Mouse (Mus musculus): ENCODE data around the gene Tmem221. TPM values are rescaled to one million over a fixed set of nuclear protein-coding genes. Genes with fewer than 3 reads are reported as not detected.

Tmem221 gene
- polyA plus RNA-seq, 1 experiment from 2014 or later = 19.1 TPM

DNA sequence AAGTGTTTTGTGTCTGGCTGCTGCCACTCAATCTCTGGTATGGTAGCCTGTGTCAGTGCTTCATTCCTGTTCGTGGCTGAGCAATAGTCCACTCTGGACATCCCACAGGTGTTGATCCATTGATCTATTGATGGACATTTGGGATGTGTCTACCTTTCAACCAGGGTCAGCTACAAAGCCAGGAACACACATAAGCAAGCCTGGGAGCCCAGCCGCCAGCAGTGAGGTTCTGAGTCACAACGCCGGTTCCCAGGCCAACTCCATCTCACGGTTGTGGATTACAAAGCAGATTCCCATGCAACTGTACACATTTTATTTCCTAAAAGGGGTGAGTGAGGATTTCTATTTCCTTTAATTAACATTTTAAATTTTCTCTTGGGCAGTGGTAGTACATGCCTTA, 2.1 kb upstream of the Tmem221 start:
- Histone ChIP-seq H3K4me3 (replicated peaks; ENCODE audit: low read depth, low read length) (no peak overlapping the region), H3K27me3 (ENCODE audit: insufficient read depth, low read length) (peaks cover 12% of the 10 kb centered on the region; the same call in 1 of the 2 replicates), H3K36me3 (ENCODE audit: insufficient read depth, low read length) (no peaks in the 10 kb centered on the region), H3K27ac (no peak overlapping the region), H3K4me1 (replicated peaks; ENCODE audit: insufficient read depth, low read length) (peaks cover 4% of the 10 kb centered on the region; the same call in 1 of the 2 replicates), H3K4me2 (ENCODE audit: low read length) (no peak overlapping the region), H3K9me3 (replicated peaks; ENCODE audit: low read length) (no peaks in the 10 kb centered on the region), H3K9ac (ENCODE audit: low read depth, low read length) (no peak overlapping the region)
- DNase-seq (ENCODE audit: low spot score) (no peak), ATAC-seq (replicated peaks; ENCODE audit: low FRiP score, low read depth) (no peak)
- TF ChIP-seq CTCF (IDR thresholded peaks at IDR 0.05; ENCODE audit: low read depth) = no peak
- 87% methylated on average over 5 of the region's 5 CpGs for WGBS

DNA sequence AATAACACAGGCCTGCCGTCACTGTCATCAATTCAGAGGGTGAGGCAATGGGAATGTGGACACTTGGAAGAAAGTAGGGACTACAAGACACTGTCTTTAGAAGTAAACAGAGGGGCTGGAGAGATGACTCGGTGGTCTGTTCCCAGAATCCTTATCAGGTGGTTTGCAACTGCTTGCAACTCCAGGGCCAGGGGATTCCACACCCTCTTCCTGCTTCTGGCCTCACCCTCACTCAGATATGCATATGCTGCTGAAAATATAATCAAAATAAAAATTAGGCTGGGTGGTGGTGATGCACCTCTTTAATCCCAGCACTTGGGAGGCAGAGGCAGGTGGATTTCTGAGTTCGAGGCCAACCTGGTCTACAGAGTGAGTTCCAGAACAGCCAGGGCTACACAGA, 1.4 kb upstream of the Tmem221 start:
- TF ChIP-seq CTCF (IDR thresholded peaks at IDR 0.05; ENCODE audit: low read depth) = no peak
- WGBS = 73% methylated on average over 3 of the region's 3 CpGs
- Histone ChIP-seq H3K27ac (no peak overlapping the region), H3K9me3 (replicated peaks; ENCODE audit: low read length) (no peaks in the 10 kb centered on the region), H3K4me3 (replicated peaks; ENCODE audit: low read depth, low read length) (no peak overlapping the region), H3K9ac (ENCODE audit: low read depth, low read length) (no peak overlapping the region), H3K36me3 (ENCODE audit: insufficient read depth, low read length) (no peaks in the 10 kb centered on the region), H3K4me1 (replicated peaks; ENCODE audit: insufficient read depth, low read length) (peaks cover 4% of the 10 kb centered on the region; the same call in 1 of the 2 replicates), H3K27me3 (ENCODE audit: insufficient read depth, low read length) (peaks cover 12% of the 10 kb centered on the region; the same call in 1 of the 2 replicates), H3K4me2 (ENCODE audit: low read length) (no peak overlapping the region)
- ATAC-seq (replicated peaks; ENCODE audit: low FRiP score, low read depth) = no peak
- DNase-seq (ENCODE audit: low spot score) = no peak

DNA sequence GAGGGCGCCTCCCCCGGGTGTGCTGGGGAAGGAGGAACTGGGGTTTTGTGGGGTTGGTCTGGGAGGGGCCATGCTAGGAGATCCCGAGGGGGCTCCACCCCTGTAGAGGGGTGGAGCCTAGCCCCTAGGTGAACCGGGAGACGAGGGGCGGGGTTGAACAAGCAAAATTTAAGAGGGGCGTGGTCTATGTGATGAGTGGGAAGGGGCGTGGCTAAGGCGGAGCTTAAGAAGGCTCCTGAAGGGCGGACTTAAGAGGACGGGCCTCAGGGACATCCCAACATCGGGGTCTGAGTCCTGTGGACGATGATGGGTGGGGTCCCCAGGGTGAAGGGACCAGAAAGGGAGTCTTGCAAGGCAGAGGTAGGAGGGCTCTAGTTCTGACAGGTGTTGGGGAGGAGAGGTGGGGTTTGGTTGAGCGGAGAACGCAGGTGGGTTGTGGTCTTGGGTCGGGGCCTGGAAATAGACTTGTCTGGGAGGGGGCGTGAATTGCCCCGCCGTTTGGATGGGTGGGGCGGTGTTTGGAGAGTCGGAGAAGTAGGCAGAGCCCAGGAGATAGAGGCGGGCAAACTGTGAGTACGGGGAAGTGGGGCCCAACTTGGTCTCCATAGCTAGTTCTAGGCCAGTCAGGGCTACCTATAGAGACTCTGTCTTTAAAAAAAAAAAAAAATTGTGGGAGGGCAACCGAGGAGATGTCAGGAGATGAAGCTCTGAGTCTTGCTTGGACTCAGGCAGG, 453 bp upstream of the Tmem221 start:
- 2% methylated on average over 24 of the region's 24 CpGs for WGBS
- peak; percentile 17; the same call in 1 of the 2 replicates for TF ChIP-seq CTCF (IDR thresholded peaks at IDR 0.05; ENCODE audit: low read depth)
- peak; percentile 94 for DNase-seq (ENCODE audit: low spot score)
- Histone ChIP-seq H3K9ac (ENCODE audit: low read depth, low read length) (peak overlapping the region; percentile 61; the same call in 1 of the 2 replicates), H3K4me2 (ENCODE audit: low read length) (peak overlapping the region; percentile 84), H3K4me1 (replicated peaks; ENCODE audit: insufficient read depth, low read length) (peaks cover 4% of the 10 kb centered on the region; the same call in 1 of the 2 replicates), H3K4me3 (replicated peaks; ENCODE audit: low read depth, low read length) (peak overlapping the region; percentile 52), H3K27me3 (ENCODE audit: insufficient read depth, low read length) (peaks cover 12% of the 10 kb centered on the region; the same call in 1 of the 2 replicates), H3K36me3 (ENCODE audit: insufficient read depth, low read length) (no peaks in the 10 kb centered on the region), H3K27ac (no peak overlapping the region), H3K9me3 (replicated peaks; ENCODE audit: low read length) (no peaks in the 10 kb centered on the region)
- ATAC-seq (replicated peaks; ENCODE audit: low FRiP score, low read depth) = peak; percentile 65

DNA sequence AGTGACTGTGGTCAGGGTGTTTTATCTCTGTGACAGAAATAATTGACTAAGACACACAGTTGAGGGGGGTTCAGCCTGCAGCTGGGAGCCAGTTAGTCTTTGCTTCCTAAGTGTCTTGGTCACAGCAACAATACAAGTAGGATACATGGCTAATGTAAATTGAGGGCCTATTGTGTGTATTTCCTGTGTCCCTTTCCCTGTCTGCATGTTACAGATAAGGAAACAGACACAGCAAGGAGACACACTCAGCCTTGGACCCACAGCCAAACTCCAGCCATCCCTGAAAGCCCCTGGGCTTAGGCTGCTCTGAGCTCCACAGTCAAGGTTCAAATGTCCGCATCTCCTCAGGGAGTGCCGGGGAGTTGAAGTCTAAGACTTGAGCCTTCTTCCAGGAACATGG, 4.0 kb downstream of the Tmem221 start:
- 75% methylated on average over 2 of the region's 2 CpGs for WGBS
- no peak overlapping the region for H3K4me2 ChIP-seq (ENCODE audit: low read length)
- H3K9me3 ChIP-seq (replicated peaks; ENCODE audit: low read length) = no peaks in the 10 kb centered on the region
- no peak overlapping the region for H3K27ac ChIP-seq
- peaks cover 7% of the 10 kb centered on the region; the same call in 1 of the 2 replicates for H3K27me3 ChIP-seq (ENCODE audit: insufficient read depth, low read length)
- no peaks in the 10 kb centered on the region for H3K36me3 ChIP-seq (ENCODE audit: insufficient read depth, low read length)
- H3K4me3 ChIP-seq (replicated peaks; ENCODE audit: low read depth, low read length) = no peak overlapping the region
- DNase-seq (ENCODE audit: low spot score) = no peak
- ATAC-seq (replicated peaks; ENCODE audit: low FRiP score, low read depth) = no peak
- TF ChIP-seq CTCF (IDR thresholded peaks at IDR 0.05; ENCODE audit: low read depth) = no peak
- H3K9ac ChIP-seq (ENCODE audit: low read depth, low read length) = no peak overlapping the region
- 0 out of 2 replicates have a peak, but pooled peaks cover 4% of the 10 kb centered on the region for H3K4me1 ChIP-seq (replicated peaks; ENCODE audit: insufficient read depth, low read length)

DNA sequence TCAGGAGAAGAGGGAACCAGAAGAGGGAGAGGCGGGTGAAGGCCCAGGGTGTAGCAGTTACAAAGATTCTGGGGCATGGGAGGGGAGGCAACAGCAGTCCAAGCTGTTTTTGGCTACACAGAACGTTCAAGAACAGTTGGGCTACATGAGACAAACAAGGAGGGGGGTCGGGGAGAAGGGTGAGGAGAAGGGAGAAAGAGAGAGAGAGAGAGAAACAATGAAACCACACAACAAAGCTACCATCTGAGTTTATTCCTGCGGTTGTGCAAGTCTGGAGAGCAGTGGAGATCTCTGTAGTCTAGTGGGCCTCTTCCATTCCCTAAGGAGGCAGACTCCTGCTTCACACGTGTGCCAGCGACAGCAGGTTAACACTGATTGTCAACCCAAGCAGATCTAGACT, 4.7 kb downstream of the Tmem221 start:
- Histone ChIP-seq H3K27ac (peak overlapping the region; percentile 31; the same call in 1 of the 2 replicates), H3K27me3 (ENCODE audit: insufficient read depth, low read length) (peaks cover 7% of the 10 kb centered on the region; the same call in 1 of the 2 replicates), H3K4me1 (replicated peaks; ENCODE audit: insufficient read depth, low read length) (0 out of 2 replicates have a peak, but pooled peaks cover under 1% of the 10 kb centered on the region), H3K9me3 (replicated peaks; ENCODE audit: low read length) (no peaks in the 10 kb centered on the region), H3K36me3 (ENCODE audit: insufficient read depth, low read length) (no peaks in the 10 kb centered on the region), H3K4me2 (ENCODE audit: low read length) (no peak overlapping the region), H3K4me3 (replicated peaks; ENCODE audit: low read depth, low read length) (no peak overlapping the region), H3K9ac (ENCODE audit: low read depth, low read length) (no peak overlapping the region)
- no peak for TF ChIP-seq CTCF (IDR thresholded peaks at IDR 0.05; ENCODE audit: low read depth)
- WGBS = 69% methylated on average over 6 of the region's 6 CpGs
- ATAC-seq (replicated peaks; ENCODE audit: low FRiP score, low read depth) (no peak), DNase-seq (ENCODE audit: low spot score) (no peak)

DNA sequence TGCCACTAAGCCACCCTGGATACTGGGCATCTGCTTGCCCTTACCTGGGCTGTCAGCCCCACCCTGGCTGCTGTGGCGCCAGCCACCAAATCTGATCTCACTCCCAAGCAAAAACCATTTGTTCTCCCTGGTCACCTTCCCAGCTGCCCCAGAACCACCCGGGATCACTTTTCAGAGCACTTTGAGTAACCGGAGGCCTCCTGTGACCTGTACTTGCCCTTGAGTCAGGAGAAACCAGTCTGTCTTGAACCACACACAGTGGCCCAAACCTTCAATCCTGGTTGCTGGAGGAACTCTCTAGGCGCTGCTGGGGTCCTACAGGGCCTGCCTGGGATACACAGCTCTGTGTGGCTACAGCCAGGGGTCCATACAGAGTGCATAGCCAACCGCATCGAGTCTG, 5.9 kb downstream of the Tmem221 start:
- 31% methylated on average over 6 of the region's 6 CpGs for WGBS
- DNase-seq (ENCODE audit: low spot score) (no peak), ATAC-seq (replicated peaks; ENCODE audit: low FRiP score, low read depth) (peak; percentile 36; the same call in 1 of the 2 replicates)
- Histone ChIP-seq H3K9ac (ENCODE audit: low read depth, low read length) (no peak overlapping the region), H3K4me2 (ENCODE audit: low read length) (no peak overlapping the region), H3K9me3 (replicated peaks; ENCODE audit: low read length) (no peaks in the 10 kb centered on the region), H3K4me1 (replicated peaks; ENCODE audit: insufficient read depth, low read length) (no peaks in the 10 kb centered on the region), H3K27me3 (ENCODE audit: insufficient read depth, low read length) (0 out of 2 replicates have a peak, but pooled peaks cover 1% of the 10 kb centered on the region), H3K36me3 (ENCODE audit: insufficient read depth, low read length) (0 out of 2 replicates have a peak, but pooled peaks cover 3% of the 10 kb centered on the region), H3K4me3 (replicated peaks; ENCODE audit: low read depth, low read length) (no peak overlapping the region), H3K27ac (peak overlapping the region; percentile 57)
- no peak for TF ChIP-seq CTCF (IDR thresholded peaks at IDR 0.05; ENCODE audit: low read depth)

Measured in kidney, postnatal 0 days (tissue).